Mouse (Mus musculus) cortical plate, adult 2 months (tissue): ENCODE results near the gene Catsperz.

Experiments
- CTCF ChIP-seq: fragments of 200-500 bp; IDR thresholded peaks from 2 replicates; pipeline ENCODE4 v1.5.1; 2011; ENCODE audit warnings: mild to moderate bottlenecking, control low read depth, low read length; ENCODE audit not compliant: insufficient read depth; ENCODE audit errors: extremely low read depth
- POLR2A ChIP-seq: fragments of 200-500 bp; IDR thresholded peaks from 2 replicates; pipeline ENCODE4 v1.6.1; 2011; ENCODE audit warnings: mild to moderate bottlenecking, low read length, control low read depth; ENCODE audit not compliant: insufficient read depth; ENCODE audit errors: extremely low read depth

DNA sequence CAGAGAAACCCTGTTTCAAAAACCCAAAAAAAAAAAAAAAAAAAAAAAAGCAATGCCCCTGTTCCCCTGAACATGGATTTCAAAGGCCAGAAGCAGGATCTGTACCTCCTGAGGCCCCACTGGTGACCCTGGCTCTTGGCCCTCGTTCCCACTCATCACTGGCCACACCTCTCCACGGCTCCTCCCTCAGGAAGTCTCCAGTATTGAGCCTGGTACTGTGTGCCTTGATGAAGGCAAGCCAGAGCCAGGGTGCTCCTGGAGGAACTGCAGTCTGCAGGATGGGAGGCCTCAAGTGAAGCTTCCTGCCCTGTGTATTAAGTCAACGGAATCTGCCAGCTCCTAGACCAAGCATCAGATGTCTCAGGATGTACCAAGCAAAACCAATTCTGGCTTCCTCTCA, 19.0 kb downstream of the Catsperz start:
- TF ChIP-seq POLR2A (no peak), CTCF (no peak)
